Mouse (Mus musculus) midbrain, embryonic 14.5 days (tissue): ENCODE data around the gene Slc6a19. TPM values are rescaled to one million over a fixed set of nuclear protein-coding genes. Genes with fewer than 3 reads are reported as not detected.

Source experiments
- ATAC-seq: fragments of 200-750 bp; cut with Nextera tagmentation; 2 replicates; pipeline ENCODE4 v1.8.0; 2017; ENCODE audit warnings: moderate number of reproducible peaks, moderate library complexity; ENCODE audit not compliant: low FRiP score, low TSS enrichment
- DNase-seq: peaks from one replicate; pipeline ENCODE4 v3.0.0-alpha.2; 2015
- H3K27ac ChIP-seq: fragments of 300-500 bp; sonication (generic); replicated peaks from 2 replicates; pipeline ENCODE4 v1.5.1; 2014; ENCODE audit warnings: mild to moderate bottlenecking, low read depth, low read length, moderate library complexity
- H3K27me3 ChIP-seq: fragments of 300-500 bp; sonication (generic); 2 replicates; pipeline ENCODE4 v1.6.1; 2014; ENCODE audit warnings: low read length, control low read depth, mixed read lengths; ENCODE audit not compliant: control insufficient read depth, insufficient read depth
- H3K36me3 ChIP-seq: fragments of 300-500 bp; sonication (generic); 2 replicates; pipeline ENCODE4 v1.6.1; 2014; ENCODE audit warnings: low read length, control low read depth; ENCODE audit not compliant: control insufficient read depth, insufficient read depth
- H3K4me1 ChIP-seq: fragments of 300-500 bp; sonication (generic); 2 replicates; pipeline ENCODE4 v1.6.1; 2014; ENCODE audit warnings: mild to moderate bottlenecking, antibody characterized with exemption, low read length, control low read depth; ENCODE audit not compliant: control insufficient read depth, insufficient read depth
- H3K4me2 ChIP-seq: fragments of 300-500 bp; sonication (generic); 2 replicates; pipeline ENCODE4 v1.6.1; 2014; ENCODE audit warnings: mild to moderate bottlenecking, low read length, moderate library complexity
- H3K4me3 ChIP-seq: fragments of 300-500 bp; sonication (generic); replicated peaks from 2 replicates; pipeline ENCODE4 v1.5.1; 2014; ENCODE audit warnings: low read depth, low read length
- H3K9ac ChIP-seq: fragments of 300-500 bp; sonication (generic); replicated peaks from 2 replicates; pipeline ENCODE4 v1.6.1; 2014; ENCODE audit warnings: mild to moderate bottlenecking, low read length, moderate library complexity
- H3K9me3 ChIP-seq: fragments of 300-500 bp; sonication (generic); 2 replicates; pipeline ENCODE4 v1.6.1; 2016; ENCODE audit warnings: low read length, control low read depth, mixed read lengths; ENCODE audit not compliant: control insufficient read depth
- WGBS: fragments of 180-500 bp; shearing (Covaris S2); extraction: QIAGEN DNeasy Blood & Tissue Kit; methylation state at CpG from one replicate; pipeline ENCODE4 v1.1.7; 2014; 5-methylcytosine and 5-hydroxymethylcytosine counted together
- polyA plus RNA-seq: library from polyadenylated mRNA; unstranded; fragments of >200 nt; fragmentation: Nextera tagmentation; extraction: Ambion mirVana; gene quantifications from 2 replicates; pipeline ENCODE4 v1.2.1, GENCODE M21; 2014

The Slc6a19 gene
- polyA plus RNA-seq, 1 experiment from 2014 or later = 0.18 TPM

GRCm38 (mm10) chr13:73692249-73692868 lies 12.3 kb downstream of the Slc6a19 start:
- WGBS = 34% methylated on average over 10 of the region's 10 CpGs
- peak; percentile 69 for DNase-seq
- H3K4me3 ChIP-seq = no peak overlapping the region

GRCm38 (mm10) chr13:73688934-73689333 lies 15.7 kb downstream of the Slc6a19 start:
- DNase-seq (no peak), ATAC-seq (no peak)
- Histone ChIP-seq H3K4me2 (no peak overlapping the region), H3K4me3 (no peak overlapping the region), H3K9ac (no peak overlapping the region), H3K27ac (no peak overlapping the region), H3K4me1 (no peaks in the 10 kb centered on the region), H3K36me3 (no peaks in the 10 kb centered on the region), H3K27me3 (no peaks in the 10 kb centered on the region), H3K9me3 (no peaks in the 10 kb centered on the region)
- WGBS = 75% methylated on average over 4 of the region's 4 CpGs

More at GRCm38 (mm10) chr13:73692249-73692868, 12.3 kb downstream of the Slc6a19 start:
- Histone ChIP-seq H3K4me1 (no peaks in the 10 kb centered on the region), H3K36me3 (no peaks in the 10 kb centered on the region), H3K9me3 (no peaks in the 10 kb centered on the region), H3K4me2 (no peak overlapping the region), H3K27me3 (no peaks in the 10 kb centered on the region), H3K9ac (no peak overlapping the region), H3K27ac (no peak overlapping the region)
- no peak; the same call in 1 of the 2 replicates for ATAC-seq

- H3K27me3 ChIP-seq = no peaks in the 10 kb centered on the region
- WGBS = 76% methylated on average over 3 of the region's 3 CpGs
- H3K9me3 ChIP-seq = no peaks in the 10 kb centered on the region
- H3K4me2 ChIP-seq = no peak overlapping the region
- H3K4me1 ChIP-seq = no peaks in the 10 kb centered on the region
- DNase-seq = no peak
- no peak overlapping the region for H3K27ac ChIP-seq
- no peaks in the 10 kb centered on the region for H3K36me3 ChIP-seq
- no peak overlapping the region for H3K4me3 ChIP-seq
- ATAC-seq = no peak
- no peak overlapping the region for H3K9ac ChIP-seq
These were observed 17.1 kb downstream of the Slc6a19 start for GRCm38 (mm10) chr13:73687601-73688000.

GRCm38 (mm10) chr13:73685502-73685901 lies 19.2 kb downstream of the Slc6a19 start:
- Histone ChIP-seq H3K4me2 (no peak overlapping the region), H3K9me3 (no peaks in the 10 kb centered on the region), H3K4me1 (no peaks in the 10 kb centered on the region), H3K4me3 (no peak overlapping the region), H3K27ac (no peak overlapping the region), H3K9ac (no peak overlapping the region), H3K36me3 (no peaks in the 10 kb centered on the region), H3K27me3 (no peaks in the 10 kb centered on the region)
- no peak for ATAC-seq
- no peak for DNase-seq
- 86% methylated on average over 6 of the region's 6 CpGs for WGBS

- H3K4me3 ChIP-seq = no peak overlapping the region
- WGBS = 72% methylated on average over 1 of the region's 1 CpGs
- H3K4me2 ChIP-seq = no peak overlapping the region
- H3K4me1 ChIP-seq = no peaks in the 10 kb centered on the region
- no peaks in the 10 kb centered on the region for H3K36me3 ChIP-seq
- no peak overlapping the region for H3K27ac ChIP-seq
- H3K27me3 ChIP-seq = no peaks in the 10 kb centered on the region
- no peak for DNase-seq
- no peak for ATAC-seq
- H3K9me3 ChIP-seq = no peaks in the 10 kb centered on the region
- H3K9ac ChIP-seq = no peak overlapping the region
These were observed 20.3 kb downstream of the Slc6a19 start for GRCm38 (mm10) chr13:73684412-73684811.

GRCm38 (mm10) chr13:73683682-73684081 lies 21.0 kb downstream of the Slc6a19 start:
- WGBS = 86% methylated on average over 11 of the region's 11 CpGs
- no peak overlapping the region for H3K4me2 ChIP-seq
- no peak overlapping the region for H3K9ac ChIP-seq
- no peaks in the 10 kb centered on the region for H3K9me3 ChIP-seq
- no peaks in the 10 kb centered on the region for H3K27me3 ChIP-seq
- H3K36me3 ChIP-seq = no peaks in the 10 kb centered on the region
- DNase-seq (no peak), ATAC-seq (no peak)
- no peaks in the 10 kb centered on the region for H3K4me1 ChIP-seq
- H3K27ac ChIP-seq = no peak overlapping the region
- no peak overlapping the region for H3K4me3 ChIP-seq

- Histone ChIP-seq H3K36me3 (no peaks in the 10 kb centered on the region), H3K4me1 (no peaks in the 10 kb centered on the region), H3K9me3 (no peaks in the 10 kb centered on the region), H3K4me2 (no peak overlapping the region), H3K4me3 (no peak overlapping the region), H3K27ac (no peak overlapping the region), H3K27me3 (no peaks in the 10 kb centered on the region), H3K9ac (no peak overlapping the region)
- ATAC-seq (no peak), DNase-seq (no peak)
- WGBS = 83% methylated on average over 2 of the region's 2 CpGs
These were observed 22.4 kb downstream of the Slc6a19 start for GRCm38 (mm10) chr13:73682226-73682625.

- no peaks in the 10 kb centered on the region for H3K36me3 ChIP-seq
- H3K4me1 ChIP-seq = no peaks in the 10 kb centered on the region
- no peaks in the 10 kb centered on the region for H3K27me3 ChIP-seq
- WGBS = 38% methylated on average over 1 of the region's 1 CpGs
- ATAC-seq (no peak), DNase-seq (no peak)
- no peaks in the 10 kb centered on the region for H3K9me3 ChIP-seq
- no peak overlapping the region for H3K4me2 ChIP-seq
- H3K9ac ChIP-seq = no peak overlapping the region
- H3K4me3 ChIP-seq = no peak overlapping the region
- no peak overlapping the region for H3K27ac ChIP-seq
These were observed 24.3 kb downstream of the Slc6a19 start for GRCm38 (mm10) chr13:73680394-73680793.

- Histone ChIP-seq H3K36me3 (no peaks in the 10 kb centered on the region), H3K27me3 (no peaks in the 10 kb centered on the region), H3K9ac (no peak overlapping the region), H3K9me3 (no peaks in the 10 kb centered on the region), H3K4me1 (no peaks in the 10 kb centered on the region), H3K27ac (no peak overlapping the region), H3K4me3 (no peak overlapping the region), H3K4me2 (no peak overlapping the region)
- 59% methylated on average over 2 of the region's 2 CpGs for WGBS
- no peak for ATAC-seq
- no peak for DNase-seq
These were observed 25.4 kb downstream of the Slc6a19 start for GRCm38 (mm10) chr13:73679311-73679710.
